Mouse (Mus musculus) small intestine, adult 2 months (tissue): ENCODE data around the gene BC024978. TPM values are rescaled to one million over a fixed set of nuclear protein-coding genes. Genes with fewer than 3 reads are reported as not detected.

Experiments
- H3K27ac ChIP-seq: fragments of 200-500 bp; 2 replicates; pipeline ENCODE4 v1.5.1; 2012; ENCODE audit warnings: low read depth, low read length, control low read depth, inconsistent platforms; ENCODE audit not compliant: insufficient read depth
- H3K27me3 ChIP-seq: fragments of 200-500 bp; 2 replicates; pipeline ENCODE4 v1.6.1; 2012; ENCODE audit warnings: mild to moderate bottlenecking, moderate library complexity, low read length, inconsistent platforms; ENCODE audit not compliant: control insufficient read depth, insufficient read depth
- H3K36me3 ChIP-seq: fragments of 200-500 bp; 2 replicates; pipeline ENCODE4 v1.6.1; 2012; ENCODE audit warnings: mild to moderate bottlenecking, low read length, control low read depth, inconsistent platforms; ENCODE audit not compliant: control insufficient read depth, insufficient read depth
- H3K4me1 ChIP-seq: fragments of 200-500 bp; 2 replicates; pipeline ENCODE4 v1.6.1; 2012; ENCODE audit warnings: low read length, inconsistent platforms, mixed read lengths; ENCODE audit not compliant: control insufficient read depth, insufficient read depth, insufficient read length
- H3K4me3 ChIP-seq: fragments of 200-500 bp; 2 replicates; pipeline ENCODE4 v1.5.1; 2012; ENCODE audit warnings: low read depth, mild to moderate bottlenecking, control low read depth, inconsistent platforms, low read length, moderate library complexity
- CTCF ChIP-seq: fragments of 200-500 bp; IDR thresholded peaks from 2 replicates; pipeline ENCODE4 v1.5.1; 2012; ENCODE audit warnings: low read depth, mild to moderate bottlenecking, control low read depth, inconsistent platforms, low read length, moderate library complexity, mixed read lengths; ENCODE audit not compliant: insufficient replicate concordance, insufficient read length; ENCODE audit errors: extremely low read depth
- POLR2A ChIP-seq: fragments of 200-500 bp; IDR thresholded peaks from 2 replicates; pipeline ENCODE4 v1.6.1; 2012; ENCODE audit warnings: low read depth, mild to moderate bottlenecking, control low read depth, inconsistent platforms, low read length, moderate library complexity
- WGBS: fragments of 180-500 bp; shearing (Covaris S2); methylation state at CpG from one replicate; pipeline ENCODE4 v1.1.7; 2018; 5-methylcytosine and 5-hydroxymethylcytosine counted together
- polyA plus RNA-seq: library from polyadenylated mRNA; depleted of rRNA; stranded (reverse); fragments of >200 nt; gene quantifications from 2 replicates; pipeline ENCODE4 v1.2.3, GENCODE M21; 2012

Gene BC024978
- polyA plus RNA-seq, 1 experiment: 9.5 TPM

- peaks cover 22% of the 10 kb centered on the region; the same call in 1 of the 2 replicates for H3K4me1 ChIP-seq
- no peaks in the 10 kb centered on the region for H3K27me3 ChIP-seq
- H3K4me3 ChIP-seq: no peak overlapping the region
- TF ChIP-seq CTCF (no peak), POLR2A (no peak)
- WGBS: 89% methylated on average over 8 of the region's 8 CpGs
- H3K27ac ChIP-seq: 0 out of 2 replicates have a peak overlapping the region, but pooled peaks have one; percentile 11
- H3K36me3 ChIP-seq: peaks cover 12% of the 10 kb centered on the region
Measured at GRCm38 (mm10) chr7:27198779-27199178, 3.2 kb downstream of the BC024978 start.

GRCm38 (mm10) chr7:27203730-27204449 lies 8.3 kb downstream of the BC024978 start:
- Histone ChIP-seq H3K27me3 (no peaks in the 10 kb centered on the region), H3K36me3 (peaks cover 29% of the 10 kb centered on the region), H3K27ac (no peak overlapping the region), H3K4me1 (peaks cover 13% of the 10 kb centered on the region; the same call in 1 of the 2 replicates), H3K4me3 (no peak overlapping the region)
- whole genome bisulfite sequencing: 77% methylated on average over 8 of the region's 8 CpGs
- TF ChIP-seq POLR2A (no peak), CTCF (no peak)

GRCm38 (mm10) chr7:27212626-27213025 lies 17.0 kb downstream of the BC024978 start:
- Histone ChIP-seq H3K36me3 (peaks cover 74% of the 10 kb centered on the region), H3K27me3 (no peaks in the 10 kb centered on the region), H3K4me3 (no peak overlapping the region), H3K27ac (no peak overlapping the region), H3K4me1 (no peaks in the 10 kb centered on the region)
- no peak for TF ChIP-seq CTCF
- no peak for TF ChIP-seq POLR2A
- WGBS: 77% methylated on average over 2 of the region's 2 CpGs

GRCm38 (mm10) chr7:27218586-27218985 lies 23.0 kb downstream of the BC024978 start:
- H3K4me3 ChIP-seq: no peak overlapping the region
- H3K4me1 ChIP-seq: peaks cover 22% of the 10 kb centered on the region
- H3K36me3 ChIP-seq: peaks cover 44% of the 10 kb centered on the region
- H3K27me3 ChIP-seq: no peaks in the 10 kb centered on the region
- WGBS: 82% methylated on average over 7 of the region's 7 CpGs
- TF ChIP-seq CTCF (no peak), POLR2A (no peak)
- no peak overlapping the region for H3K27ac ChIP-seq

- WGBS: 79% methylated on average over 11 of the region's 11 CpGs
- TF ChIP-seq CTCF (no peak), POLR2A (no peak)
- Histone ChIP-seq H3K36me3 (peaks cover 35% of the 10 kb centered on the region), H3K27me3 (no peaks in the 10 kb centered on the region), H3K27ac (no peak overlapping the region), H3K4me1 (peaks cover 34% of the 10 kb centered on the region), H3K4me3 (no peak overlapping the region)
Measured at GRCm38 (mm10) chr7:27219937-27220336, 24.4 kb downstream of the BC024978 start.

- Histone ChIP-seq H3K27me3 (no peaks in the 10 kb centered on the region), H3K4me1 (peaks cover 40% of the 10 kb centered on the region), H3K36me3 (peaks cover 23% of the 10 kb centered on the region), H3K27ac (peak overlapping the region; percentile 53), H3K4me3 (no peak overlapping the region)
- TF ChIP-seq CTCF: no peak
- no peak for TF ChIP-seq POLR2A
- 57% methylated on average over 6 of the region's 6 CpGs for WGBS
Measured at GRCm38 (mm10) chr7:27221939-27222338, 26.4 kb downstream of the BC024978 start.

- H3K27ac ChIP-seq: peak overlapping the region; percentile 60
- WGBS: 26% methylated on average over 1 of the region's 1 CpGs
- H3K27me3 ChIP-seq: no peaks in the 10 kb centered on the region
- peaks cover 40% of the 10 kb centered on the region for H3K4me1 ChIP-seq
- H3K36me3 ChIP-seq: peaks cover 19% of the 10 kb centered on the region
- H3K4me3 ChIP-seq: no peak overlapping the region
- TF ChIP-seq CTCF (no peak), POLR2A (no peak)
Measured at GRCm38 (mm10) chr7:27222538-27222937, 27.0 kb downstream of the BC024978 start.
